Mouse (Mus musculus): ENCODE results near the gene Rnasek. TPM values are rescaled to one million over a fixed set of nuclear protein-coding genes. Genes with fewer than 3 reads are reported as not detected.

The Rnasek gene
- polyA plus RNA-seq, 1 experiment from 2014 or later = 106 TPM

DNA sequence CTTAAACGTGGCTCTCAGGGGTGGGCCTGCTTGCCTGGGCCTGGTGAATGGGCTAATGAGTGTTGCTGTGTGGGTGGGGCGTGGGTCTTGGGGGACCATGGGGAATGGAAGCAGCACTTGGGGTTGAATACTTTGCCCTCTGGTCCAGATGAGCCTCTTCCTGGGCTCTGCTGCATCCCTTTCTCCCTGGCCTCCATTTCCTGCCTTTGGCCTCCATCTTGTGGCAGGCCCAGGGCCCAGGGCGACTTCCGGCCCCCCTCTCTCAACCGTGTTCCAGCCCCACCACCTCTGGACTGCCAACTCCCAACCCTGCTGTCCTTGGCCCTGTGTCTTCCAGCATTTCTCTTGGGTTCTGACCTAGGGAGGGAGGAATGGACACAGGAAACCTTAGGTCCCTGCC is 5.6 kb downstream of the Rnasek start:
- 52% methylated on average over 5 of the region's 5 CpGs for WGBS
- Histone ChIP-seq H3K4me3 (0 out of 2 replicates have a peak overlapping the region, but pooled peaks have one; percentile 21), H3K27me3 (replicated peaks; ENCODE audit: low read depth, poor library complexity, severe bottlenecking) (peaks cover 32% of the 10 kb centered on the region), H3K9me3 (no peaks in the 10 kb centered on the region), H3K27ac (replicated peaks) (peak overlapping the region; percentile 87), H3K4me1 (peaks cover 79% of the 10 kb centered on the region), H3K36me3 (replicated peaks) (peaks cover 22% of the 10 kb centered on the region)
- DNase-seq (ENCODE audit: low spot score) = no peak

DNA sequence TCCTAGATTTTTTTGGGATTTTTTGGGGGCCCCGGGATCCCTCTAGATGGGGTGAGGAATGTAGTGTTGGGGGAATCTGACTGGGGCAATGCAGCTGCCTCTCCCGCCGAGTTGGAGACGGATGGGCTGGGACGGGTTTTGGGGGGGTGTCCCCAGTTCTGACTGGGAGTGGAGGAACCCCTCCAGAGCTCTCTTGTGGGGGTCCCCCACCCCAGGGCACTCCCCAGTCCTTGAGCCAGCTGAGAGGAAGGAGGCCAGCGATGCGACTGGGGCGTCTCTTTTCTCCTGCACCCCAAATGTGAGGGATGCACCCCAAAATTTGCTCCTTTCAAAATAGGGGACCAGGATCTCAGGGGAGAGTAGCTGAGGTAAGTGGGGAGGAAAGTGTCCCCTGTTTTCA is 6.6 kb downstream of the Rnasek start:
- Histone ChIP-seq H3K4me1 (peaks cover 76% of the 10 kb centered on the region), H3K27me3 (replicated peaks; ENCODE audit: low read depth, poor library complexity, severe bottlenecking) (peaks cover 42% of the 10 kb centered on the region), H3K27ac (replicated peaks) (peak overlapping the region; percentile 87), H3K36me3 (replicated peaks) (peaks cover 22% of the 10 kb centered on the region), H3K4me3 (peak overlapping the region; percentile 57), H3K9me3 (no peaks in the 10 kb centered on the region)
- WGBS = 34% methylated on average over 8 of the region's 8 CpGs
- DNase-seq (ENCODE audit: low spot score) = no peak

DNA sequence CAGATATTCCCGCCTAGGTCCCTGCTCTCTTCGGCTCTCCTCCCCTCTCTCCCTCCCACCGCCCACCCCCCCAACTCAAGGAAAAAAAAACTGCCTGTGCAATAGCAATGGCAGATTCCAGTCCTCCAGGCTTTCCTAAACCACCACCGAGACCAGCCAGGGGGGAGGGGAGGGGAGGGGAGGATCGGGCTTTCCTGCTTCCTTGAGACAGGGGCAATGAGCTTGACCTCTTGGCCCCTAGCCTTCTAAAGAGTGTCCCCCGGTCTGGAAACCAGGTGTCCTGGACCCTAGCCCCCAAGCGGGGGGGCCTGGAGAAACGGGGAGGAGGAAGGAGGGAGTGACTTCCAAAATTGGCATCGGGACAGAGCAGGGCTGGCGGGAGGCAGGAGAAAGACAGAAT is 7.1 kb downstream of the Rnasek start:
- WGBS = 6% methylated on average over 10 of the region's 10 CpGs
- Histone ChIP-seq H3K4me1 (peaks cover 76% of the 10 kb centered on the region), H3K9me3 (no peaks in the 10 kb centered on the region), H3K4me3 (peak overlapping the region; percentile 57), H3K27ac (replicated peaks) (peak overlapping the region; percentile 87), H3K27me3 (replicated peaks; ENCODE audit: low read depth, poor library complexity, severe bottlenecking) (peaks cover 47% of the 10 kb centered on the region), H3K36me3 (replicated peaks) (peaks cover 22% of the 10 kb centered on the region)
- peak; percentile 87 for DNase-seq (ENCODE audit: low spot score)

DNA sequence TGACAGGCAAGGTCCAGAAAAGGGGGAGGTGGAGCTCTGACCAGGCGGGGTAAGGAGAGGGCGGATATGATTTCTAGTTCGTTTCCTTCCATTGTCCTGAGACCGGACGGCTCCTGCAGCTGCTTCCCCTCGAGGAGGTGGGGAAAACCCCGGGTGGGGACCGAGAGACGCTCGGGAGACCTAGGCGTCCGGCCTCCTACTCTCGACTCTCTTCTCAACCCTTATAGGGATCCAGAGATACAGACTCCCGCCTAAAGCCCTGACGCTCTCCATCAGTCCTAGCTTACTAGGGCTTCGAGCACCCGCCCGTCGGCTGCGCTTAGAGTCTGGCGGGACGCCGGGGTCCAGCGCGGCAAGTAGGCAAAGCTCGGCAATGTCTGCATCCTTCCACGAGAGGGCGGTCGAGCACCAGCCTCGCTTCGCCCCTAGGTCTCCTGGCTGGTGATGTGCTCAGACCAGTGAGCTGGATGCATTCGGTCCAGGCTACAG is 9.4 kb downstream of the Rnasek start:
- 1% methylated on average over 32 of the region's 32 CpGs for WGBS

DNA sequence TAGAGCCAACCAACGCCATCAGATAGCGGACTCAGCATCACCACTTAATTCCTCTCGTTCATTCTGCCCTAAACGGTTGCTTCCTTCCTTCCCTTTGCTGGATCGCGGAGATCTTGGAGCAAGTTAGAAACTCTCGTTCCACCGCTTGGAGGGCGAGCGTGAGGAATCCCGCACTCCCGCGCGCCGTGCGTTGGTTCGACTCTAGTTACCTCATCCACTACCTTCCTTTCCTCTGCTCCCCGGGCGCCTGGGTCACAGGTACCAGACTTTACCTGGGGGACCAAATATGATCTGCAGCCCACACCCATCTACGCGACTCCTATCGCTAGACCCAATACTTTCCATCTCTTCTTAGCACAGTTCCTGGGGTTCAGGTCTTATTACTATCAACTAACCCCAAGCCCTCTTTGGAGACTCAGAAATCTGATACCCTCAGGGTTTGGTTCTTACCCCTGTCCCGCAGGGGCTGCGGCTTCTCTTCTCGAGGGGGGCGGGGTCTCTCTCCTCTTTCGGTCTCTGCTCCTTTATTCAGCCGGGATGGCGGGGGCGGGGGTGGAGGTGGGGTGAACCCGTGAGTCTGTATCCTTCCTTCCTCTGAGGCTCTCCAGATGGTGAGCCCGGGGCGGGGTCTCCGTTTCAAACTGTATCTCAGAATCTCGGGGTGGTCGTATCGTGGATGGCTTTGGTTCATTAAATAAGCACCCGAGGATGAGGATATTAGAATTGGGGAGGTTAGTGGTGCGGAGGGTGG is 10.2 kb downstream of the Rnasek start, which contains the start of gene Bcl6b:
TSS of gene Bcl6b (minus strand) at position 539 of the 751 bp plus-strand sequence.
- no peaks in the 10 kb centered on the region for H3K9me3 ChIP-seq
- H3K27ac ChIP-seq (replicated peaks) = peak within 1 kb of the TSS; percentile 60; the same call in 1 of the 2 replicates
- H3K4me1 ChIP-seq = peaks cover 63% of the 10 kb centered on the region
- peak; percentile 52 for DNase-seq (ENCODE audit: low spot score)
- H3K27me3 ChIP-seq (replicated peaks; ENCODE audit: low read depth, poor library complexity, severe bottlenecking) = peaks cover 78% of the 10 kb centered on the region
- H3K36me3 ChIP-seq (replicated peaks) = peaks cover 4% of the 10 kb centered on the region
- whole genome bisulfite sequencing = 3% methylated on average over 39 of the region's 39 CpGs
- H3K4me3 ChIP-seq = peak within 1 kb of the TSS; percentile 47

More for the DNA sequence above, 9.4 kb downstream of the Rnasek start:
- peaks cover 70% of the 10 kb centered on the region for H3K27me3 ChIP-seq (replicated peaks; ENCODE audit: low read depth, poor library complexity, severe bottlenecking)
- H3K9me3 ChIP-seq = no peaks in the 10 kb centered on the region
- peak overlapping the region; percentile 60; the same call in 1 of the 2 replicates for H3K27ac ChIP-seq (replicated peaks)
- H3K4me3 ChIP-seq = peak overlapping the region; percentile 47
- peaks cover 71% of the 10 kb centered on the region for H3K4me1 ChIP-seq
- peaks cover 13% of the 10 kb centered on the region for H3K36me3 ChIP-seq (replicated peaks)
- DNase-seq (ENCODE audit: low spot score) = peak; percentile 91

DNA sequence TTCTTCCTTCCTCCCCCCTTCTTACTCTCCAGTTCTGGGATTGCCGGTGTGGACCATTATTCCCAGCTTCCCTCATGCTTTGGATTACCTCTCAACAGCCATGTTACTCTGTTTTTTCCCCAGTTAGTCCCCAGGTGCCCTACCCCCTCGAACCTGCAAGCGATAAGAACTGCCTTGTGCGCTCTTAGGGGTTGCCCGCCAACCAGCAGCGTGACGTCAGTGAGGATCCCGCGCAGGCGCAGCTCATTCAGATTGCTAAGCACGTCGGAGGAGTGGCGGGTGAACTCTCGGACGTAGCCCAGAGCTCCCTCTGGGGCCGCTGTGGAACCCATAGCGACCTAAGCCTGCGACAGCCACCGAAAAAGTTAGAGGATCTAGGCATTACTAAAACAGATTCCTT is 10.8 kb downstream of the Rnasek start:
- Histone ChIP-seq H3K27ac (replicated peaks) (peak overlapping the region; percentile 19; the same call in 1 of the 2 replicates), H3K9me3 (no peaks in the 10 kb centered on the region), H3K4me1 (peaks cover 57% of the 10 kb centered on the region), H3K27me3 (replicated peaks; ENCODE audit: low read depth, poor library complexity, severe bottlenecking) (peaks cover 84% of the 10 kb centered on the region), H3K4me3 (peak overlapping the region; percentile 47), H3K36me3 (replicated peaks) (no peaks in the 10 kb centered on the region)
- WGBS = 2% methylated on average over 19 of the region's 19 CpGs
- DNase-seq (ENCODE audit: low spot score) = peak; percentile 82

DNA sequence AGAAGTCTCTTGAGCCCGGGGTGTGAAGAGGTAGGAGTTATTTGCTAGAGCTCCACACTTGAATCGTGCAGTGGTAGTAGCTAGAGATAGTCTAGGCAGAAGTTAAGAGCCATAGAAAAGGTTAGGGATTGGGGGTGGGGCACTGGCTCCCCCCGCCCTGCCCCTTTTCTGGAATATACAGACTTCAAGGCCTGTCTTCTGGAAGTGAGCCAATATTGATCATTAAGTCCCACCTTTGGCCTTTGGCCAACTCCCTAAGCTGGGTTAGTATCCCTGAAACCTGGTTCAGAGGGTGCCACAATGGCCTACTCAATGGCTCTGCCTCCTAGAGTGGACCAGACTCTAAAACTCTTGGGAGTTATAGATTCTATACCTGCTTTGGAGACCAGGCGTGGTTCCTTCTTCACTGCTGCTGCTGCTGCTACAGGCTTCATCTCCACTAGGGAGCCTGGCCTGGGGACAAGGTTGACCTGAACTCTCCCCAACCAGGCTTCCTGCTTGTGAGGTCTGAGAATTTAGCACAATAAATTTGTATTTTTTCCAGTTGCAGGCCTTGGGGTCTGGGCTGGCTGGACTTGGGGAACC is 11.9 kb downstream of the Rnasek start:
- Histone ChIP-seq H3K36me3 (replicated peaks) (no peaks in the 10 kb centered on the region), H3K27ac (replicated peaks) (no peak overlapping the region), H3K4me3 (peak overlapping the region; percentile 47; the same call in 1 of the 2 replicates), H3K4me1 (peaks cover 46% of the 10 kb centered on the region), H3K27me3 (replicated peaks; ENCODE audit: low read depth, poor library complexity, severe bottlenecking) (peaks cover 93% of the 10 kb centered on the region), H3K9me3 (no peaks in the 10 kb centered on the region)
- DNase-seq (ENCODE audit: low spot score) = no peak
- 81% methylated on average over 4 of the region's 4 CpGs for WGBS

DNA sequence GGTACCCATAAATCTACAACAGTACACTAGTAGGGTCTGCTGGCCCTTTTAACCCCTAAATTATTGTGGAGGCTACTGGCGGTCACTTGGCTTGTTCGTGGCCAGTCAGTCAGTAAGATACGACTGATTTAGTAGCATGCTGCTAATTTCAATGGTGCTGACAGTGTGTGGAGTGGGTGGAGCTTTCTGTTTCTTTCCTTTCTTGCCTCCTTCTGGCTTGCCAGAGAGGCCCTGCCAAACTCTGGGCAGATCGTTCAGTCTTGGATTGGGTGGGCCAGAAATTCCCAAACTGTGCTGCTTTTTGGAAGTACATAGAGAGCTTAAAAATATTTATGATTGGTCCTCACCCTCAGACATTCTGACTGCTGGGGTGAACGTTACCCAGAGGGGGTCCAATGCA is 12.5 kb downstream of the Rnasek start:
- DNase-seq (ENCODE audit: low spot score) = no peak
- H3K4me1 ChIP-seq = peaks cover 44% of the 10 kb centered on the region

DNA sequence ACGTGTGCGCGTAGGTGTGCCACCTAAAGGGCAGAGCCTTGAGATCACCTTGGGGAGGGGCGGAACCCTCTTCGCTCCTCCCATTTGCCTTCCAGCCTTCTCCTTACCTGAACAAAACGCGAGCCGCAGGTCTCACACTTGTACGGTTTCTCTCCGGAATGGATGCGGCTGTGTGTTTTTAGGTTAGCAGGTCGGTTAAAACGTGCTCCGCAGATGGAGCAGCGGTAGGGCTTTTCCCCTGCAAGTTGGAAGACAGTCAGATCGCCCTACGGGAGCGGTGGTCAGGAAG is 13.1 kb downstream of the Rnasek start:
- Histone ChIP-seq H3K9me3 (no peaks in the 10 kb centered on the region), H3K4me3 (peak overlapping the region; percentile 47), H3K27ac (replicated peaks) (no peak overlapping the region), H3K36me3 (replicated peaks) (no peaks in the 10 kb centered on the region), H3K27me3 (replicated peaks; ENCODE audit: low read depth, poor library complexity, severe bottlenecking) (peaks cover 97% of the 10 kb centered on the region), H3K4me1 (peaks cover 47% of the 10 kb centered on the region)
- peak; percentile 39 for DNase-seq (ENCODE audit: low spot score)
- 3% methylated on average over 18 of the region's 18 CpGs for WGBS

More for the DNA sequence above, 12.5 kb downstream of the Rnasek start:
- no peaks in the 10 kb centered on the region for H3K36me3 ChIP-seq (replicated peaks)
- H3K27ac ChIP-seq (replicated peaks) = no peak overlapping the region
- H3K9me3 ChIP-seq = no peaks in the 10 kb centered on the region
- peaks cover 97% of the 10 kb centered on the region for H3K27me3 ChIP-seq (replicated peaks; ENCODE audit: low read depth, poor library complexity, severe bottlenecking)
- 41% methylated on average over 5 of the region's 5 CpGs for WGBS
- H3K4me3 ChIP-seq = peak overlapping the region; percentile 47

DNA sequence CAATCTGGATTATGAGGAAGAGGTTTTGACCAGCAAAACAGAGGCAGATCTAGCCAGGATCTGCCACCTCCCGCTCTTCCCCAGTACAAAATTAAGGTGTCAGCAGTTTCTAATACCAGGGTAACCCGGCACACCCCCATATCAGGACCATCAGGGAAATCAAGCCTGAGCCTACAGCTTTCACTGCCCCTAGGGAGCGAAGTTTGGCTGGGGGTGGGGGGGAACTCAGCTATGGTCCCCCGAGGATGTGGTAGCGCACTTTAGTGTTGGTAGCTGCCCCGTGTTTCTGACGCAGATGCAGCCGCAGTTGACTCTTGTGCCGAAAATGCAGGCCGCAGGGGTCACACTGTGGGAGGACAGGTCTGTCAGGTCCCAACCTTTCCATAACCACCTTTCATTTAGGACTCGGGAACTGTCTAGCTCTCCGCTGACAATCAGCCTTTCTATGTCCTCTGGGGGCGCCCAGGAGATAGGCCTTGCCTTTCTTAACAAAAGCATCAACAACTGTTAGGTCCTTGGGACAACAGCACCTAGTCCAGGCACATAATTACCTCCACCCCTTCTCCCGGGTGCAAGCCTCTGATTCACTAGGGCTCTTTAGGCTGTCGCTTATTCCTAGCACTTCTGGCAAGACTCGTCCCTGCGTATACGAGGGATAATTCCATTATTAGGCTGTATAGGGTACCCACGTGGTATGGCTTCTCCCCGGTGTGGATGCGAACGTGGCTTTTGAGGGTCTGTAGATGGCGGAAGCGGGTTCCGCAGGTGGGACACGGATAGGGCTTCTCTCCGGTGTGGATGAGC is 13.6 kb downstream of the Rnasek start:
- Histone ChIP-seq H3K4me3 (peak overlapping the region; percentile 47), H3K4me1 (peaks cover 53% of the 10 kb centered on the region), H3K27me3 (replicated peaks; ENCODE audit: low read depth, poor library complexity, severe bottlenecking) (peaks cover 93% of the 10 kb centered on the region), H3K36me3 (replicated peaks) (no peaks in the 10 kb centered on the region), H3K9me3 (no peaks in the 10 kb centered on the region), H3K27ac (replicated peaks) (no peak overlapping the region)
- DNase-seq (ENCODE audit: low spot score) = no peak
- WGBS = 14% methylated on average over 27 of the region's 27 CpGs

DNA sequence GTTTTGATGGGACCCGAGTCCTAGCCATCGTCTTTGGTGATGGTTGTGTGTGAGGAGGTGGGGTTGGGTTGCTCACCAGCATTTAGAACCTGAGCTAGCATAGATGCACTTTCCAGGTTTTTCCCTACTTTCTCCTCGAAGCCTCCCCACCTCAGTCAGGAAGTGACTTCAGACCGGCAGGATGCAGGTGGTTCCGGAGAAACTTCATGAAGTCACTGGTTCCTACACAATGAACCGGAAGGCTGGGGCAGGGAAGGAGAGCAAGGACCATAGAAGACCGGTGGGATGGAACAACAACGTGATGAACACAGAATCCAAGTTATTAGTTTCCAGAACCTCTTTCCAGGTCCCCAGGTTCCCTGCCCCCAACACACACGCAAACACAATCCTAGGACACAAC is 15.9 kb downstream of the Rnasek start:
- Histone ChIP-seq H3K27me3 (replicated peaks; ENCODE audit: low read depth, poor library complexity, severe bottlenecking) (peaks cover 88% of the 10 kb centered on the region), H3K4me1 (peaks cover 57% of the 10 kb centered on the region)

More for the DNA sequence above, 15.9 kb downstream of the Rnasek start:
- Histone ChIP-seq H3K4me3 (no peak overlapping the region), H3K36me3 (replicated peaks) (no peaks in the 10 kb centered on the region), H3K9me3 (no peaks in the 10 kb centered on the region), H3K27ac (replicated peaks) (0 out of 2 replicates have a peak overlapping the region, but pooled peaks have one; percentile 35)
- 87% methylated on average over 9 of the region's 9 CpGs for WGBS
- DNase-seq (ENCODE audit: low spot score) = no peak
